Mouse (Mus musculus) ZHBTc4 (cell line): ENCODE results near the gene Artn.
A peak's percentile ranks its signal among the peaks of the same experiment; 100 is the strongest.

Experiments used
- DNase-seq: peaks from one replicate; pipeline ENCODE4 v3.0.0-alpha.2; 2011; ENCODE audit warnings: low read depth, low spot score

Gene Artn

DNA sequence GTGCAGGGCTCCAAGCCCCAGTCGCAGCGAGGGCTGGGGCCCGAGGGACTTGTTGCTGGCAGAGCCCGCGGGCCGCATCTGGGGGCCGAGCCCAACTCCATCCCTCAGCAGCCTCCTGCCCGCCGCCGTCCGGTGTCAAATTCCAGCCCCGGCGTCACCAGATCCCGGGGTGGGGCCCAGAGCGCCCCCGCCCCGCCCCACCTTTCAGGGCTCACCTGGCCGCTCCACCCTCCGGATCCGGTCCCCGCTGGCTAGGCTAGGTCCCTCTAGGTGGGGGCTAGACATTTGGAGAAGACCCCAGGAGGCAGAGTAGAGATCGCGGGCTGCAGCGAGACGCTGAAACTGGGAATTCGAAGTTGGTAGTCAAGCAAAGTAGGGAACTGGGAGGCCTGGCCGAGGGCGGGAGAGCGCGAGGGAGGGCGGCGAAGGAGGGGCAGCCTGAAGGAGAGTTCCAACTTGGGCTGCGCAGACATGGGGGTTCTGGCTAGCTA is at the start of gene Artn:
TSS of gene Artn (minus strand) at position 373 of the 491 bp plus-strand sequence.
- DNase-seq, result peak; percentile 43

DNA sequence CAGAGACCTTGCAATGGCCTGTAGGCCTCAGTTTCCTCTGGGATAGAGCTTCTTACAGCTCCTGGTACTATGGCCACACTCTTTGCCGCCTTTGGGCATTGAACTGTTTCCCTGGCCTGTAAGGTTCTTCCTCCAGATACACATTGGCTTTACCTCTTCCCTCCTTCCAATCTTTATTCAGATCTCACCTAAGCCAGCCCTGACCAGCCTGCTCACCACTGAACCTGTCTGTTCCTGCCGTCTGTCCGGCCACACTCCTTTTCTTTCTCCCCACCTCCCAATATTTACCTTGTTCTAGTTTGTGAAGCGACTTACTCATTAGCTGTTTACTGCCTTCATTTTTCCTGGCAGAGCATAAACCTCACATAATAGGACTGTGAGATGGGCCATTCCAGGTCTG is 49.6 kb upstream of the Artn start:
- no peak for DNase-seq

DNA sequence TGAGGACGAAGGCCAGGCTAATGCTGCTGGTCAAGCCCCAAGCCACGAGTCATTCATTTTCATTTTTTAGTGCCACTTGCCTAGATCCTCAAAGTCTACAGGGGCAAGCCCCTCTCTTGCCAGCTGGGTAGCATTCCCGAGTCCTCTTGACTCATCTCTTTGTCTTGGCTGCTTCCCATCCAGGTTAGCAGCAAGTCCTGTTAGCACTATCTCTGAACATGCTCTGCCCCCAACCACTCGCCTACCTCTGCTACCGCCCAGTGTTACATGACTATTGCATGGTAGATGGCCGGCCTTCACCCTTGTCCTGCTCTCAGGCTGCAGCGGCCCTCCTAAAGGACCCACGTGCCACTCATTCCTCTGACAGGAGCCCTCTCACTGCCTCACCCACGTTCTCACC is 48.7 kb upstream of the Artn start:
- DNase-seq, result no peak

DNA sequence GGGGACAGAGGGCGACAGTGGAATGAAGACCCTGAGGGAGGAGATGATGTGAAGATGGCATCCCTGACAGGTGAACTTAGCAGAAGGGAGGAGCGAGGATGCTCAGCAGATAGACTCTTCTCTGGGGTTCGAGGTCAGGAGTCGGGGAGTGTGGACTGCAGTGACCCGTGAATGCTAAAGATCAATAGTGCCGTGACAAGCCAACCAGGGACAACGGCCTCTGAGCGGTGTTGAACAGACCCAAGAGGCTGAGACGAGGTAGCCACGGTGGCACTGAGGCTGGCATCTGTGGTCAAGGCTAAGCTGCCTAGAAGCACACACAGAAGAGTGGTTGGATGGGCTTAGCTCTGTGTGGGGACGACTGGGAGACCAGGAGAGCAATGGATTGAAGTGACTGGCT is 48.3 kb upstream of the Artn start:
- no peak for DNase-seq

DNA sequence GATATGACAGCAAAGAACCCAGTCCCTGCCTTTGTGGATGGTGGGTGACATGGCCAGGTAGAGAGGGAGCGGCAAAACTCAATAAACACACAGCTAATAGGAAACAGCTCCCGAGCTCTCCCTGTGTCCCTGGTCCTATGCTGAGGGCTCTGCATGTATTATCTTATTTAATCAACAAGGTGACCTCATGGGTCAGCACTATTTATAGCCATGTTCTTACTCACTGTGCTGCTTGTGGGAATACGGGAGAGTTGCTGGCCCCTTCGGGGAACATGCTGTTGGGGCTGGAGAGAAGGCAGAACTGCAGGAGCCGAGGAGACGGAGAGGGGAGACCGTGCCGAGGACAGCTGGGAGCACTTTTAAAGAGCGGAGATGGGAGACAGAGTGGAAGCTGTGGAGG is 47.8 kb upstream of the Artn start:
- no peak for DNase-seq

- DNase-seq, result no peak
These were observed 46.3 kb upstream of the Artn start for GRCm38 (mm10) chr4:117975820-117976219.

DNA sequence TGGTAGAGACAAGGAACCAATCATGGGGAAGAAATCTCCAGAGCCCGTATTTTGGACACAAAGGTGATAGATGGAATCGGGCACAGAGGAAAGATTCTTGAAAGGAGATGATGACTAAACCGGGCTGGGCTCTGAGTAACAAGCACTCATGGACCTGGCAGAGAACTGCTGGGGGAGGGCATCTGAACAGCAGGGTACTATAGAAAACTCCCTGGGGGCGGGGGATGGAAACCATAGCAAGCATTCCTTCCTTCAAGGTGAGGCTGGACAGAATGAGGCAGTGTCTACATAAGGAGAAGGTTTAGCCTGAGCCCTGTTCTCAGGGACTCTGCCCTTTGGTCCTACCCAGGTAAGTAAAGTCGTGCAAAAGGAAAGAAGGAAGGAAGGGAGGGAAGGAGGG is 45.2 kb upstream of the Artn start:
- peak; percentile 44 for DNase-seq

DNA sequence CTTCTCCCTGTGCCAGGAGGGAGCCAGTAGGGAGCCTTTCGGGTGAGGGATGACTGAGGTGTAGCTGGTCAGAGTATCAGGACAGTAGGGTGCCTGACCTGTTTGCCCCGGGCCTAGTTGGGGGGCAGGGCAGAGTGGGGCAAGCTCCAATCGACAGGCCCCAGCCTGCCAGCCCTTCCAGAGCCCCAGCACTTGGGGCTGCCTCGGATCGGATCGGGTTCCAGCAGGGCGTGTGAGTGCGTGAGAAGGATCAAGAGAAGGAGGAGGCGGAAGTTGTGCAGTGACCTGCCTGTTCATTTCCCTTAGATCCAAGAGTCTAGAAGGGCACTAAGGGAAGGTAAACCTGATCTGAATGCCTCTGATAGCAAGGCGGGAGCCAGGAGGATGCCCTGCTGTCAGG is 43.4 kb upstream of the Artn start:
- DNase-seq, result peak; percentile 30

- DNase-seq, result peak; percentile 72
These were observed 34.9 kb upstream of the Artn start for GRCm38 (mm10) chr4:117964346-117965025.

DNA sequence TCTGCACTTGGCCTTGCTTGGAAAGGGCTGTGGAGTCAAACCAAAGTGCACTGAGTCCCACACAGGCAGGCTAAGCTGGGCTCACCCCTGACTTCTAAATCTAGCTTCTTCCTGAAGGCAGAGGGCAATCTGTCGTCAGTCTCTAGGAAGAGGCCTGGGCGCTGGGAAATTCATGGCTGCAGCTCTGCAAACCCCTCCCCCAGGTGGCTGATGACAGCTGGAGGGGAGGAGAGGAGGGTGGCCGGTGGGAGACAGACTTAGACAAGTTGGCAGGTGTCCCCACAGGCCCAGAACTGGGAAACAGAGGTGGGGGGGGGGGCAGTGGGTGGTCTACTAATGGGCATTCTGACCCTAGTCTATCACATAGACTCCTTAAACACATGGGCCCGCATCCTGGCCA is 27.9 kb upstream of the Artn start:
- DNase-seq, result no peak

- no peak for DNase-seq
These were observed 17.9 kb upstream of the Artn start for GRCm38 (mm10) chr4:117947493-117947892.

GRCm38 (mm10) chr4:117946639-117947305 is 17.2 kb upstream of the Artn start:
- no peak for DNase-seq

DNA sequence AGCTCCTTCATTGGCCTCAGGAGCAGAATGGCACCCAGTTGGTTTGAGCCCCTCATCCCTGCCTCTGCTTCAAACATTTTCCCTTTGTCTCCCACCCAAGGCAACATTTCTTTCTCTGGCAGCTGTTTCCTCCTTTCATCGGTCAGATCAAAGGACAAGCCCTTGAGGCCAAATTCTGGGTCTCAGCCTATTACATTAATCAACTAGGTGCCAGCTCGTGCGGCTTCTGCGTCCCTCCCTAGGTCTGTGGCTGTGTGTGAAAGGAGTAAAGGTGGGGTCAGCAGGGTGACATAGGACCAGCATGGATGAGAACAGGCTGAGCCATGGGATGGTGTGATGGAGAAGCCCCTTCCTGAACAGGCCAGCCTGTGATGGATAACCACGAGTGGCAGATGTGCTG is 13.8 kb upstream of the Artn start:
- no peak for DNase-seq

- no peak for DNase-seq
These were observed 7.4 kb upstream of the Artn start for GRCm38 (mm10) chr4:117936964-117937363.

DNA sequence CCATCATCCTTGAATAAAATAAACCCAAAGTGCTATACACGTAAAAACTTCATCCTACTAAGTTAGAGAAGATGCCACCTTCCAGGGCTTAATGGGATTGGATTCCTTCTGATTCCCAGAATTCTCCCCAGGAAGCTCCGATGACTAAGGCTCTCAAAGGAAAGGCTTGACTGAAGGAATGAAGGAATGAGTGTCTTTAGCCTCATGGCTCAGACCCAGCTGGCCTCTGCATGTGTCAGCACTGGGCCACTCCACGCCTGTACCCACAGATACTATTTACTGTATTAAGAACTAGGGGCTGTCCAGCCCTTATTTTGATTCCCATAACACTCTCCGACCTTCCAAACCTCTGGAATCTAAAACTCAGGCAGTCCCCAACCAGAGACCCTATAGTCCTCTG is 4.5 kb upstream of the Artn start:
- DNase-seq, result no peak

- DNase-seq, result no peak
These were observed 3.7 kb upstream of the Artn start for GRCm38 (mm10) chr4:117933248-117933647.

DNA sequence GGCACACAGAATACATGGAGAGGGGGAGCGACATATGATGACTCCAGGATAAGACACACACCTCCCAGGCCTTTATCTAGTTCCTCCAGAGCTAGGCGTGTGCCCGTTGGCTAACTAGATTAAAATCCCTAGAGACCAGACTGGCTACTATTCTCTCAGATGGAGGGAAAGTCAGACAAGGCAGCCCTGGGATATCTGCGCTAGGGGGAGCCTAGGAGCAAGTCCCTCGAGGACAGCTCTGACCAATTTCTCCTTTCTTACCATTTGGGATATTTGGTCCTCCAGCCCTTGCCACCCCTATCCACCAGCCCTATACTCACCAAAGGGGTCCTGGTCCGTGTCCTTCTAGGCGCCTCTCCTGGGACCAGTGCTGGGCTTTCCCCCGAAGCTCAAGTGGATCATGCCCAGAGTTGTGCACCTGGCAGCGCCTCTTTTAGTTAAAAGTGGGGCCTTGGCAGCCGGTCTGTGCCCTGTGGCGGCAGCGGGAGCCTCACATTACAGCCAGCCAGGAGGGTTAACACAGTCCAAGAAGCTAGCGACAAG is 793 bp downstream of the Artn start:
- DNase-seq, result peak; percentile 47

GRCm38 (mm10) chr4:117928234-117928633 is 1.3 kb downstream of the Artn start:
- peak; percentile 75 for DNase-seq

DNA sequence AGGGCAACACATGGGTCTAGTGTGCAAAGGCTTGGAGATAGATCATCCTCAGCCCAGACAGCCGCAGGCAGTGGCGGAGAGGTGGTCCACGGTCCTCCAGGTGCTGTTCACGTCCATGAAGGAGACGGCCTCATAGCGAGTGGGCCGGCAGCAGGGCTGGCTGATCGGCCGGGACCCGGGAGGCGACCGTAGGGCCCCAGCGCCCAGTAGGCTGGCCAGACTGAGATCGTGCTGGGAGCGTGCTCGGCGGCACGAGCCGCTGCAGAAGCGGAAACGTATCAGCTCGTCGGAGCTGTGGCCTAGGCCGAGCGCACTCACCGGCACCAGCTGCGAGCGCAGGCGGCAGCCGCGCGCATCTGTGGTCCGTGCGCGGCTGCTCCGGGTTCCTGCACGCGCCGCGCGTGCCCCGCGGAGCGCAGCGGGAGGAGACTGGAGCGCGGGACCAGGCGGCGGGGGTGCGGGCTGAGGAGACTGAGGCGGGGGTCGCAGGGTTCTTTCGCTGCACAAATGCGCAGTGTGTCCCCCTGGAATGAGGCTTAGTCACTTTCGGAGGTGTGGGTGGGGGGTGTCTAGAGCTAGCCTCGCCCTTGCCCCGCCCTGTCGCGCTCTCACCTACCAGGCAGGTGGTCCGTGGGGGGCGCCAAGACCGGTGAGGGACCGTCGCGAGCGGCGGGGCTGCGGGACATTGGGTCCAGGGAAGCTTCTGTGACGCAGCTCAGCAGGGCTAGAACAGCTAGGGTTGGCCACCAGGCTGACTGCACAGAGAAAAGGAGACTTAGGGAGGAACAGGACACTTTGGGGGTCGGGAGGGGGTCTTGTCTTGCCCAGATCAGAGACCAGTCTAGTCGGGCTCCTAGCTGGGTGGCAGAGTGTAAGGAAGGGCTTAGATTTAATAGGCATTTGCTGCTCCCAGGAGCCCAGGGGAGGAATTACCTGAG is 2.7 kb downstream of the Artn start:
- peak; percentile 68 for DNase-seq

DNA sequence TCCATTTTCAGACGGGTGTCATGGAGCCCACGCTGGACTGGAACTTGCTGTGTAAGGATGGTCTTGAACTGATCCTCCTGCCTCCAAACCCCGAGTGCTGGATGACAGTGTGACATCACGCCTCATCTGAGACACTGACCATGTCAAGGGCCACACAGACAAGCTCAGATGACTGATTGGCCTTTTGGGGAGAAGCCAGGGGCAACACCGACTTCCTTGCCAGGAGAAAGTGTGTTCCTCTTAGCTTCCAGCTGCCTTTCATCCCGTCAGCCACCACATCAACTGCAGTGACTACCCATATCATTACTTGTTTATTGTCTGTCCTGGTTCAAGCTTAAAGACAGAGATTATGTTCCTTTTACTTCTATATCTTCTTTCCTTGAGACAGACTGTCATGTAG is 4.6 kb downstream of the Artn start:
- no peak for DNase-seq

DNA sequence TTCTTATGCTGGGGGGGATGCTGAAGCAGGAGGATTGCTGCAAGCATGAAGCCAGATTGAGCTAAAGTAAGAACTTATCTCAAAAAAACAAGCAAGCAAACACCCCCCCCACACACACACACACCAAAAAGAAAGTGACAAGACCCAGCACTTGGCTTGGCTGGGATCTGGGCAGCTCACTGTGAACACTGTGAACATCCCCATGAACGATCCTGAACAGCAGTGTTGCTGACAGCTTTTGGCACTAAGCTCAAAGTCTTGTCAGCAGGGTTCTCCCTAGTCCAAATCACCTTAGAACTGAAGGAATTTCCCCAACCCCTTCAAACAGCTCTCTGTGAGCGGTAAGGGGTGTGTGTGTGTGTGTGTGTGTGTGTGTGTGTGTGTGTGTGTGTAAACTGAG is 6.1 kb downstream of the Artn start:
- DNase-seq, result no peak

DNA sequence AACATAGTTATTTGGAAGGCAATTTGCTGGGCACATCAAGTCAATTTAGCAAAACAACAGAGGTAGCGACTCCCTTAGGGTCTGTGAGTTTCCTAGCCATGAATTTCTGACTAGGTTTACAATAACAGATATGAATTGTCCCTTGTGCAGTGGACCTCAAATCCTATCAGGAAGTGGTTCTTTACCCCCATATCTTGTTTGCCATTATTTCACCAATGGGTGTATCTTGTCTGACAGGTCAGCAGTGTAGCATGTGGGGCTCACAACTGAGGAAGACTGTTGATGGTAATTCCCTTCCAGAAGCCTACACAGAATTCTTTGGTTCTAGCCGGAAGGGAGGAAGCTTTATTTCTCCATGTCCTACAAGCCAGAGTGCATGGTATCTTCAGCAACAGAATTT is 8.2 kb downstream of the Artn start:
- DNase-seq, result no peak
